Mouse (Mus musculus) heart, adult 2 months (tissue): Measurements from ENCODE around the gene Gja4. TPM values are rescaled to one million over a fixed set of nuclear protein-coding genes. Genes with fewer than 3 reads are reported as not detected.

Experiments
- DNase-seq, 2 experiments: peaks; one replicate each; pipeline ENCODE4 v3.0.0; 2021
- H3K27ac ChIP-seq: fragments of 200-600 bp; 2 replicates; pipeline ENCODE4 v1.8.1; 2022
- H3K27me3 ChIP-seq: fragments of 200-500 bp; 2 replicates; pipeline ENCODE4 v1.6.1; 2012; ENCODE audit warnings: mild to moderate bottlenecking, low read length, inconsistent platforms, mixed read lengths; ENCODE audit not compliant: control insufficient read depth, insufficient read depth
- H3K36me3 ChIP-seq: fragments of 200-500 bp; 2 replicates; pipeline ENCODE4 v1.6.1; 2012; ENCODE audit warnings: low read length, inconsistent platforms; ENCODE audit not compliant: control insufficient read depth, insufficient read depth
- H3K4me1 ChIP-seq: fragments of 200-500 bp; 2 replicates; pipeline ENCODE4 v1.6.1; 2011; ENCODE audit warnings: low read length; ENCODE audit not compliant: control insufficient read depth, insufficient read depth
- H3K4me3 ChIP-seq: fragments of 200-600 bp; 2 replicates; pipeline ENCODE4 v1.8.1; 2022
- H3K79me2 ChIP-seq: fragments of 200-500 bp; replicated peaks from 2 replicates; pipeline ENCODE4 v1.6.1; 2012; ENCODE audit warnings: mild to moderate bottlenecking, inconsistent platforms, low read length, moderate library complexity, mixed read lengths; ENCODE audit not compliant: control insufficient read depth, insufficient read depth
- H3K9ac ChIP-seq: fragments of 200-500 bp; 2 replicates; pipeline ENCODE4 v1.6.1; 2012; ENCODE audit warnings: low read depth, mild to moderate bottlenecking, control low read depth, inconsistent platforms, low read length, mixed read lengths
- CTCF ChIP-seq: fragments of 200-600 bp; IDR thresholded peaks from 2 replicates; pipeline ENCODE4 v1.8.1; 2022; ENCODE audit warnings: antibody characterized with exemption, mild to moderate bottlenecking, moderate library complexity
- EP300 ChIP-seq: fragments of 200-500 bp; IDR thresholded peaks from 2 replicates; pipeline ENCODE4 v1.6.1; 2011; ENCODE audit warnings: low read depth, low read length, control low read depth; ENCODE audit not compliant: insufficient read depth
- POLR2A ChIP-seq: fragments of 200-500 bp; IDR thresholded peaks from 2 replicates; pipeline ENCODE4 v1.6.1; 2011; ENCODE audit warnings: mild to moderate bottlenecking, low read depth, low read length, control low read depth; ENCODE audit not compliant: insufficient read depth
- WGBS: fragments of 180-500 bp; shearing (Covaris S2); methylation state at CpG from one replicate; pipeline ENCODE4 v1.1.7; 2018; 5-methylcytosine and 5-hydroxymethylcytosine counted together
- intact Hi-C: fragments of 180-260 bp; cut with DNase I; formaldehyde crosslinking; loops from one replicate; pipeline ENCODE4 v1.15.1; 2025
- polyA plus RNA-seq: library from polyadenylated mRNA; depleted of rRNA; stranded (reverse); fragments of >200 nt; gene quantifications from 2 replicates; pipeline ENCODE4 v1.2.3, GENCODE M21; 2012; rRNA removed
- total RNA-seq, 2 experiments: library from RNA; stranded (reverse); gene quantifications; 2 replicates each; pipeline ENCODE4 v1.2.3; 2021

The Gja4 gene
- total and polyA plus RNA-seq, 3 experiments, result 12.2 to 25.1 (median 12.4) TPM

DNA sequence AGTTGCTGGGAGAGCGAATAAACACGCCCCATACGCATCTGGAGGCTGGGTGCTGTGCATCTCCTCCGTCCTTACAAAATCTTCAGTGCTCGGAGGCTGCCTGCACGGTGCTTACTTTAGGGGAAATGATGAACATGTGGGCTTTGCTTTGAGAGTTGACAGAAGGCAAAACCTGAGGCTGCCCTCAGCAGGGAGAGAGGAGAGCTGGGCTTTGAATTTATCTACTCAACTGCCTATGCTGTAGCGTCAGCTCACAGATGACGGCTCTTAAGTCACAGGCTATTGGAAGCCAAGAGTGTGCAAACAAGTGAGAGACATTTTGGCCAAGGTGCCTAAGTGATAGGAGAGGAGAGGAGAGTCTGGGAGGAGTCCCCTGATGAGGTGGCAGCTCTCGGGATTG is 34.6 kb downstream of the Gja4 start:
- Histone ChIP-seq H3K36me3 (no peaks in the 10 kb centered on the region), H3K27me3 (no peaks in the 10 kb centered on the region), H3K79me2 (no peaks in the 10 kb centered on the region), H3K4me3 (no peak overlapping the region), H3K27ac (peak overlapping the region; percentile 64), H3K4me1 (peaks cover 11% of the 10 kb centered on the region), H3K9ac (no peak overlapping the region)
- peak in 1 of 2 experiments; percentile 13 for DNase-seq
- intact Hi-C loops, result loop anchor here (2.0 kb wide), 1 partner anchor 36 kb away; the partner anchor contains the start of gene Gja4
- WGBS, result 71% methylated on average over 9 of the region's 9 CpGs
- TF ChIP-seq CTCF (no peak), EP300 (no peak), POLR2A (no peak)

DNA sequence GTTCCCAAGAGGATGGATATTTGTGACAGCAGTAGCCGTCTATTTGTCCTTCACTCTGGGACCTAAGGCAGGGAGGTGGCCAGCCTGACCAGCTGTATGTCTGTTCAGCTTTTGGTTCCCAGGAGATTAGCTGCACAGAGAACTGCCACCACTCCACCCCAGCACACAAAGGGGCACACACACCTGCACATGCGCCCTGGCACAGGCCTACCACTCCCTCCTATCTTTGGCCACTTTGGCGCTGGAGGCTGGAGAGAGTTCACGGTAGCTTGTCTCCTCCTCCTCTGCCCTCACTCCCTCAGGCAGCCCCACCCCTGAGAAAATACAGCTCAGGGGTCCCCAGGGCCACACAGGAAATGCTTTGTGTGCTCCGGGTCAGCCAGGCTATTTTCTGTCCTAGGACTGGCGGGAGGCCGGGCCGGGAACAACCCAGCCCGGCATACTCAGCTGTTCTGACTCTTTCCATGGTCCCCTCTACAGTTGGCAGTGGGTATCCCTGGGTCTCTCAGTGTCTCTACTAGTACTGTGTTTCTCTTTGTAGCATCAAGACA is 35.3 kb downstream of the Gja4 start:
- intact Hi-C loops, result loop anchor here (2.0 kb wide), 1 partner anchor 36 kb away; the partner anchor contains the start of gene Gja4
- Histone ChIP-seq H3K4me1 (peaks cover 11% of the 10 kb centered on the region), H3K27ac (peak overlapping the region; percentile 64), H3K27me3 (no peaks in the 10 kb centered on the region), H3K4me3 (no peak overlapping the region), H3K36me3 (no peaks in the 10 kb centered on the region), H3K9ac (no peak overlapping the region), H3K79me2 (no peaks in the 10 kb centered on the region)
- TF ChIP-seq EP300 (peak; percentile 41; the same call in 1 of the 2 replicates), CTCF (no peak)
- peak; percentile 71 to 78 for DNase-seq
- WGBS, result 21% methylated on average over 9 of the region's 9 CpGs

DNA sequence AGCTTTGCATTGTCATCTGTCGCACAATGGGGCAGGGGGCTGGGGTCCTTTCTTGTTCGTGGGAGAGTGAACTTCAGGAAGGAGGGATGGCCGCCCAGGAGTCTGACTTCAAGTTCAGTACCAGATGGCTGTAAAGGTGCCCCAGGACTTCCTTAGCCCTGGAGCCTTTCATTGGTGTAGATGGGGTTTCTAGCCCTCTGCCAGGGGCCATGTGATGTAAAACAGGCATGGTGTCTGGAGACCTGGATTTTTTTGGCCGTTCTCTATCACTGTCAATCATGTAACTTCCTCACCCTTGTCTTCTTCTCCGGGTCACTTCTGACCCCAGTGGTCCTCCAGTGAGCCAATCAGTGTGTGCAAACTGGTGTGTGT is 49.7 kb downstream of the Gja4 start:
- no peaks in the 10 kb centered on the region for H3K36me3 ChIP-seq
- H3K27me3 ChIP-seq, result no peaks in the 10 kb centered on the region
- H3K4me1 ChIP-seq, result peaks cover 8% of the 10 kb centered on the region
- H3K79me2 ChIP-seq, result no peaks in the 10 kb centered on the region
- DNase-seq, result no peak
- no peak overlapping the region for H3K9ac ChIP-seq
- TF ChIP-seq EP300 (no peak), CTCF (no peak), POLR2A (no peak)
- intact Hi-C loops, result no loop called here
- no peak overlapping the region for H3K4me3 ChIP-seq
- peak overlapping the region; percentile 73 for H3K27ac ChIP-seq
- 36% methylated on average over 5 of the region's 5 CpGs for WGBS

DNA sequence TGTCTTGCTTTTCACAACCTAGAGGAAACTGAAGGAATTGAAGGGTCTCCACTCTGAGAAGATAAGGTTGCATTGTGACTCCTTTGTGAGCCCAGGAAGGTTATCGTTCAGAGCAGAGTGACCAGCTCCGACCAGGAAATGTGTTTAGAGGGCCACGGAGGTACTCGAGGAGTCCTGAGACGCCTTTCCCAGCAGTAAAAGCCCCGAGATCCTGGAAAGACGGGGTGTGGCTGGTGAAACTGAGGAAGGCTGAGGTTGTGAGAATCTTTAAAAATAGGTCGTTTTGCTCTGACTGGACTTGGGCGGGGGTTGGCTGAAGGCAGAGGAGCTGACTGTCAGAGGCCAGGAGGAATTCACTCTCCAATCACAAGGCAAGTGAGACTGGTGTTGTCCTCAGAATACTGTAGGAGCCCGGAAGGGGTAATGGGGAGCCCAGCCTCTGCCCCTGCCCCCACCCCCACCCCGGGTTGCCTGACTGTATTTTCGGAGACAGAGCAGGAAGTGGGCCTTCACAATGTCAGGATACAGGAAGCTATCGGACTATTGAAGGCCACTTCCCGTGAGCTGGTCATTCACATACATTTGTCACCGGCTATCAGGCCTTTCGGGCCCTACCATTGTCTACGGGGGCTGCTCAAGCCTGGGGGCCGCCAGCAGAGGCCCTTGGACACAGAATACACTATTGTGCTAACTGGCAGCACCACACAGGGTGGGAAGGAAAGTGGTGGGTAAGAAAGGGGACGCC is 50.2 kb downstream of the Gja4 start:
- Histone ChIP-seq H3K36me3 (no peaks in the 10 kb centered on the region; the same call in 1 of the 2 replicates), H3K27me3 (no peaks in the 10 kb centered on the region), H3K9ac (no peak overlapping the region), H3K27ac (peak overlapping the region; percentile 73), H3K4me1 (peaks cover 8% of the 10 kb centered on the region), H3K4me3 (no peak overlapping the region), H3K79me2 (no peaks in the 10 kb centered on the region)
- TF ChIP-seq CTCF (no peak), POLR2A (no peak)
- intact Hi-C loops, result no loop called here
- DNase-seq, result peak; percentile 44 to 45
- 37% methylated on average over 19 of the region's 19 CpGs for WGBS

- peak overlapping the region; percentile 73 for H3K27ac ChIP-seq
Measured at GRCm38 (mm10) chr4:127261601-127262000, 52.2 kb downstream of the Gja4 start.

More at GRCm38 (mm10) chr4:127261601-127262000, 52.2 kb downstream of the Gja4 start:
- no peak for TF ChIP-seq POLR2A
- TF ChIP-seq EP300, result no peak
- no peak for TF ChIP-seq CTCF
- Histone ChIP-seq H3K4me1 (peaks cover 19% of the 10 kb centered on the region), H3K36me3 (no peaks in the 10 kb centered on the region; the same call in 1 of the 2 replicates), H3K9ac (no peak overlapping the region), H3K27me3 (no peaks in the 10 kb centered on the region), H3K79me2 (no peaks in the 10 kb centered on the region), H3K4me3 (no peak overlapping the region)
- 80% methylated on average over 14 of the region's 14 CpGs for WGBS
- no peak for DNase-seq
- intact Hi-C loops, result loop anchor here (2.0 kb wide), 1 partner anchor 15 kb away; no protein-coding TSS in a partner anchor

Other genes starting within 250 kb of the Gja4 start
- gene Zmym6, start 236.7 kb downstream of the Gja4 start, total RNA-seq, result 10 to 100 TPM in 1 of 2 experiments, 1 to 10 TPM in 1; 9.0 to 11.9 TPM
- 4.9 and 8.4 TPM in 2 replicates for gene Zmym6, start 236.7 kb downstream of the Gja4 start, polyA plus RNA-seq
- gene Tmem35b, start 190.3 kb downstream of the Gja4 start, total RNA-seq, result 1 to 10 TPM; 1.4 to 2.0 TPM
- 5.6 TPM in 2 replicates for gene Tmem35b, start 190.3 kb downstream of the Gja4 start, polyA plus RNA-seq
- under 1 TPM; 0.20 to 0.21 TPM for gene Dlgap3, start 144.8 kb downstream of the Gja4 start, total RNA-seq
- 0.09 and 0.21 TPM in 2 replicates for gene Dlgap3, start 144.8 kb downstream of the Gja4 start, polyA plus RNA-seq
- 10 to 100 TPM; 50.3 to 51.6 TPM for gene Smim12, start 70.3 kb downstream of the Gja4 start, total RNA-seq
- 43.3 and 47.7 TPM in 2 replicates for gene Smim12, start 70.3 kb downstream of the Gja4 start, polyA plus RNA-seq
- gene Gjb3, start 16.8 kb upstream of the Gja4 start, total RNA-seq, result not detected
- 0.25 TPM in 1 of 2 replicates, not detected in the other for gene Gjb3, start 16.8 kb upstream of the Gja4 start, polyA plus RNA-seq
- not detected for gene Gjb4, start 40.0 kb upstream of the Gja4 start, total RNA-seq
- 0.12 and 0.14 TPM in 2 replicates for gene Gjb4, start 40.0 kb upstream of the Gja4 start, polyA plus RNA-seq
- gene Gjb5, start 44.1 kb upstream of the Gja4 start, total RNA-seq, result under 1 TPM; 0.16 to 0.29 TPM
- 0.78 and 1.1 TPM in 2 replicates for gene Gjb5, start 44.1 kb upstream of the Gja4 start, polyA plus RNA-seq